Mouse (Mus musculus) neural tube, embryonic 15.5 days (tissue): ENCODE data around the gene Qpct. TPM values are rescaled to one million over a fixed set of nuclear protein-coding genes. Genes with fewer than 3 reads are reported as not detected.
A peak's percentile ranks its signal among the peaks of the same experiment; 100 is the strongest.

Experiments
- ATAC-seq: fragments of 200-750 bp; cut with Nextera tagmentation; 2 replicates; pipeline ENCODE4 v1.8.0; 2017; ENCODE audit warnings: mild to moderate bottlenecking, moderate TSS enrichment, moderate library complexity; ENCODE audit not compliant: low FRiP score
- H3K27ac ChIP-seq: fragments of 300-500 bp; sonication (generic); replicated peaks from 2 replicates; pipeline ENCODE4 v1.5.1; 2015; ENCODE audit warnings: mild to moderate bottlenecking, inconsistent platforms
- H3K27me3 ChIP-seq: fragments of 300-500 bp; sonication (generic); replicated peaks from 2 replicates; pipeline ENCODE4 v1.6.1; 2015; ENCODE audit warnings: inconsistent platforms
- H3K36me3 ChIP-seq: fragments of 300-500 bp; sonication (generic); 2 replicates; pipeline ENCODE4 v1.6.1; 2015; ENCODE audit warnings: inconsistent platforms
- H3K4me1 ChIP-seq: fragments of 300-500 bp; sonication (generic); 2 replicates; pipeline ENCODE4 v1.6.1; 2015; ENCODE audit warnings: inconsistent platforms
- H3K4me2 ChIP-seq: fragments of 300-500 bp; sonication (generic); 2 replicates; pipeline ENCODE4 v1.6.1; 2015; ENCODE audit warnings: inconsistent platforms, mild to moderate bottlenecking, moderate library complexity
- H3K4me3 ChIP-seq: fragments of 300-500 bp; sonication (generic); replicated peaks from 2 replicates; pipeline ENCODE4 v1.5.1; 2015; ENCODE audit warnings: mild to moderate bottlenecking, inconsistent platforms
- H3K9ac ChIP-seq: fragments of 300-500 bp; sonication (generic); replicated peaks from 2 replicates; pipeline ENCODE4 v1.6.1; 2015; ENCODE audit warnings: mild to moderate bottlenecking, inconsistent platforms
- H3K9me3 ChIP-seq: fragments of 300-500 bp; sonication (generic); replicated peaks from 2 replicates; pipeline ENCODE4 v1.6.1; 2016; ENCODE audit warnings: inconsistent platforms
- WGBS: fragments of 180-500 bp; shearing (Covaris S2); methylation state at CpG from one replicate; pipeline ENCODE4 v1.1.7; 2015; ENCODE audit warnings: mixed read lengths; 5-methylcytosine and 5-hydroxymethylcytosine counted together
- polyA plus RNA-seq: library from polyadenylated mRNA; unstranded; fragments of >200 nt; fragmentation: Nextera tagmentation; extraction: Ambion mirVana; gene quantifications from 2 replicates; pipeline ENCODE4 v1.2.1, GENCODE M21; 2015

The Qpct gene
- polyA plus RNA-seq, 1 experiment from 2014 or later, result 24.5 TPM

GRCm38 (mm10) chr17:79031569-79031968 lies 20.1 kb upstream of the Qpct start:
- Histone ChIP-seq H3K4me3 (no peak overlapping the region), H3K36me3 (no peaks in the 10 kb centered on the region), H3K27me3 (no peaks in the 10 kb centered on the region), H3K27ac (no peak overlapping the region), H3K9me3 (no peaks in the 10 kb centered on the region), H3K4me1 (no peaks in the 10 kb centered on the region), H3K9ac (no peak overlapping the region), H3K4me2 (no peak overlapping the region)
- 87% methylated on average over 5 of the region's 5 CpGs for WGBS
- ATAC-seq, result no peak

GRCm38 (mm10) chr17:79032782-79033181 lies 18.9 kb upstream of the Qpct start:
- H3K4me3 ChIP-seq, result no peak overlapping the region
- H3K36me3 ChIP-seq, result no peaks in the 10 kb centered on the region
- no peaks in the 10 kb centered on the region for H3K4me1 ChIP-seq
- 85% methylated on average over 4 of the region's 4 CpGs for WGBS
- ATAC-seq, result no peak
- no peaks in the 10 kb centered on the region for H3K9me3 ChIP-seq
- no peaks in the 10 kb centered on the region for H3K27me3 ChIP-seq
- no peak overlapping the region for H3K9ac ChIP-seq
- no peak overlapping the region for H3K27ac ChIP-seq
- no peak overlapping the region for H3K4me2 ChIP-seq

GRCm38 (mm10) chr17:79039660-79040059 lies 12.0 kb upstream of the Qpct start:
- H3K4me1 ChIP-seq, result no peaks in the 10 kb centered on the region
- H3K4me2 ChIP-seq, result no peak overlapping the region
- H3K36me3 ChIP-seq, result no peaks in the 10 kb centered on the region
- H3K27ac ChIP-seq, result no peak overlapping the region
- no peak overlapping the region for H3K4me3 ChIP-seq
- no peak overlapping the region for H3K9ac ChIP-seq
- H3K27me3 ChIP-seq, result no peaks in the 10 kb centered on the region
- H3K9me3 ChIP-seq, result no peaks in the 10 kb centered on the region
- no peak for ATAC-seq

- Histone ChIP-seq H3K9me3 (no peaks in the 10 kb centered on the region), H3K4me1 (no peaks in the 10 kb centered on the region), H3K4me2 (no peak overlapping the region), H3K27me3 (no peaks in the 10 kb centered on the region), H3K9ac (no peak overlapping the region), H3K36me3 (no peaks in the 10 kb centered on the region), H3K4me3 (no peak overlapping the region), H3K27ac (no peak overlapping the region)
- 95% methylated on average over 2 of the region's 2 CpGs for WGBS
- ATAC-seq, result no peak
Observed at GRCm38 (mm10) chr17:79043705-79044104, 8.0 kb upstream of the Qpct start.

GRCm38 (mm10) chr17:79052088-79052812 lies 544 bp downstream of the Qpct start:
- H3K9ac ChIP-seq, result peak overlapping the region; percentile 79
- under 1% methylated on average over 45 of the region's 45 CpGs for WGBS
- H3K4me2 ChIP-seq, result peak overlapping the region; percentile 94
- no peaks in the 10 kb centered on the region for H3K27me3 ChIP-seq
- no peaks in the 10 kb centered on the region for H3K36me3 ChIP-seq
- peak overlapping the region; percentile 82 for H3K27ac ChIP-seq
- no peaks in the 10 kb centered on the region for H3K9me3 ChIP-seq
- peak; percentile 95 for ATAC-seq
- H3K4me3 ChIP-seq, result peak overlapping the region; percentile 75
- H3K4me1 ChIP-seq, result peaks cover 13% of the 10 kb centered on the region

GRCm38 (mm10) chr17:79058271-79058670 lies 6.6 kb downstream of the Qpct start:
- H3K9ac ChIP-seq, result no peak overlapping the region
- ATAC-seq, result no peak
- H3K4me2 ChIP-seq, result no peak overlapping the region
- H3K9me3 ChIP-seq, result no peaks in the 10 kb centered on the region
- no peaks in the 10 kb centered on the region for H3K27me3 ChIP-seq
- H3K36me3 ChIP-seq, result no peaks in the 10 kb centered on the region
- H3K4me3 ChIP-seq, result no peak overlapping the region
- H3K27ac ChIP-seq, result no peak overlapping the region
- peaks cover 3% of the 10 kb centered on the region; the same call in 1 of the 2 replicates for H3K4me1 ChIP-seq
- 76% methylated on average over 6 of the region's 6 CpGs for WGBS

GRCm38 (mm10) chr17:79060221-79060620 lies 8.5 kb downstream of the Qpct start:
- ATAC-seq, result no peak
- no peak overlapping the region for H3K4me2 ChIP-seq
- WGBS, result 69% methylated on average over 5 of the region's 5 CpGs

GRCm38 (mm10) chr17:79064250-79064649 lies 12.5 kb downstream of the Qpct start:
- H3K4me1 ChIP-seq, result 0 out of 2 replicates have a peak, but pooled peaks cover 2% of the 10 kb centered on the region
- no peak overlapping the region for H3K4me2 ChIP-seq
- WGBS, result 82% methylated on average over 1 of the region's 1 CpGs
- no peaks in the 10 kb centered on the region for H3K27me3 ChIP-seq
- no peak overlapping the region for H3K27ac ChIP-seq
- ATAC-seq, result no peak
- H3K36me3 ChIP-seq, result no peaks in the 10 kb centered on the region
- no peak overlapping the region for H3K4me3 ChIP-seq
- H3K9ac ChIP-seq, result no peak overlapping the region
- H3K9me3 ChIP-seq, result no peaks in the 10 kb centered on the region

More at GRCm38 (mm10) chr17:79060221-79060620, 8.5 kb downstream of the Qpct start:
- Histone ChIP-seq H3K9me3 (no peaks in the 10 kb centered on the region), H3K27ac (no peak overlapping the region), H3K36me3 (no peaks in the 10 kb centered on the region), H3K4me3 (no peak overlapping the region), H3K9ac (no peak overlapping the region), H3K27me3 (no peaks in the 10 kb centered on the region), H3K4me1 (no peaks in the 10 kb centered on the region)

- 47% methylated on average over 7 of the region's 7 CpGs for WGBS
- Histone ChIP-seq H3K4me2 (no peak overlapping the region; the same call in 1 of the 2 replicates), H3K27ac (0 out of 2 replicates have a peak overlapping the region, but pooled peaks have one; percentile 35), H3K36me3 (no peaks in the 10 kb centered on the region), H3K4me1 (0 out of 2 replicates have a peak, but pooled peaks cover 2% of the 10 kb centered on the region), H3K27me3 (no peaks in the 10 kb centered on the region), H3K9me3 (no peaks in the 10 kb centered on the region), H3K9ac (no peak overlapping the region), H3K4me3 (no peak overlapping the region)
- no peak for ATAC-seq
Observed at GRCm38 (mm10) chr17:79068581-79068980, 16.9 kb downstream of the Qpct start.

- Histone ChIP-seq H3K27me3 (no peaks in the 10 kb centered on the region), H3K4me1 (0 out of 2 replicates have a peak, but pooled peaks cover 2% of the 10 kb centered on the region), H3K27ac (0 out of 2 replicates have a peak overlapping the region, but pooled peaks have one; percentile 35), H3K4me2 (no peak overlapping the region; the same call in 1 of the 2 replicates), H3K4me3 (no peak overlapping the region), H3K9me3 (no peaks in the 10 kb centered on the region), H3K9ac (no peak overlapping the region), H3K36me3 (no peaks in the 10 kb centered on the region)
- WGBS, result 41% methylated on average over 4 of the region's 4 CpGs
- no peak for ATAC-seq
Observed at GRCm38 (mm10) chr17:79069019-79069418, 17.3 kb downstream of the Qpct start.

GRCm38 (mm10) chr17:79069766-79070480 lies 18.2 kb downstream of the Qpct start:
- no peak for ATAC-seq
- no peak overlapping the region for H3K4me2 ChIP-seq
- WGBS, result 89% methylated on average over 14 of the region's 14 CpGs
- H3K27ac ChIP-seq, result no peak overlapping the region
- H3K9ac ChIP-seq, result no peak overlapping the region
- H3K36me3 ChIP-seq, result no peaks in the 10 kb centered on the region
- no peaks in the 10 kb centered on the region for H3K9me3 ChIP-seq
- no peak overlapping the region for H3K4me3 ChIP-seq
- no peaks in the 10 kb centered on the region for H3K27me3 ChIP-seq
- 0 out of 2 replicates have a peak, but pooled peaks cover 2% of the 10 kb centered on the region for H3K4me1 ChIP-seq

GRCm38 (mm10) chr17:79071951-79072350 lies 20.2 kb downstream of the Qpct start:
- Histone ChIP-seq H3K27me3 (no peaks in the 10 kb centered on the region), H3K4me3 (no peak overlapping the region), H3K4me1 (0 out of 2 replicates have a peak, but pooled peaks cover 2% of the 10 kb centered on the region), H3K36me3 (no peaks in the 10 kb centered on the region), H3K9ac (no peak overlapping the region), H3K9me3 (no peaks in the 10 kb centered on the region), H3K4me2 (no peak overlapping the region), H3K27ac (no peak overlapping the region)
- WGBS, result 80% methylated on average over 11 of the region's 11 CpGs
- no peak for ATAC-seq
